ENCODE assay signal across 15 mouse cellular contexts in the genomic region with DNA sequence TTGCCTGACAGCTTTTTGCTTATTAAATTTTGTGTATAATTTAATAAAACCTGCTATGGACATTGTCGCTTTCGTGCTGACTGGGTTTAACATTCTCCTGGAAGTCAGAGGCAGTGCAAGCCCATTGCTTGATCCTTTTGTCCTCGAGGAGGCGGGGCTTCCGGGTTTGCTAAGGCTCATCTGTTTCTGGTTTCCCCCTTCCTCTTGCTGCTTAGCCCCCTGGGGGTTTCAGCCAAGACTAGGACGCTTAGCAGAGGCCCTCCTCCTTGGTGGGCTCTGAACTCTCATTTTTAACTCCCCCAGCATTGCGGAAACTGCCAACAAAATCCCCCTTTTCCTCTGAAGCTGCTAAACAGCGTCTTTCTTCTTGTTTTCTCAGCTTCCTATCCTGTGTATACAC. TPM values are rescaled to one million over a fixed set of nuclear protein-coding genes. Genes with fewer than 3 reads are reported as not detected.
DNase-seq lines count a peak whose midpoint lies in the region; ATAC-seq lines count a peak whose summit lies in the region.
"Had no signal": no experiment of that assay in that cellular context is flagged by ENCODE, and none has a peak within 500 bp of the region (broad histone marks: within the 10 kb centered on the region; RNA-seq: fewer than 3 reads in every experiment).

No protein-coding gene starts in this region.

- no peak for DNase-seq in forebrain, embryonic 11.5 days (ENCODE audit: low spot score)
- peak; percentile 86 for DNase-seq in midbrain, embryonic 11.5 days (ENCODE audit: low spot score, missing footprints)
- DNase-seq in retina, embryonic 14.5 days (ENCODE audit: low spot score): peak; percentile 11
- no peak for DNase-seq in layer of hippocampus, postnatal 36 days
- no peak for DNase-seq in frontal cortex, postnatal 14 days (ENCODE audit: low spot score in 2 of 2)
- DNase-seq: adrenal gland, postnatal 36 days; cerebellum, adult 11-12 months; heart, postnatal 14 days; kidney, postnatal 14 days had no signal

- H3K27me3 ChIP-seq in forebrain, embryonic 11.5 days (ENCODE audit: control insufficient read depth, insufficient read depth, low read length): no peaks in the 10 kb centered on the region
- H3K27me3 ChIP-seq in forebrain, embryonic 13.5 days: no peaks in the 10 kb centered on the region
- no peaks in the 10 kb centered on the region for H3K27me3 ChIP-seq in midbrain, embryonic 11.5 days (ENCODE audit: control insufficient read depth, insufficient read depth, low read length)
- H3K27me3 ChIP-seq in midbrain, embryonic 15.5 days (replicated peaks): no peaks in the 10 kb centered on the region
- no peaks in the 10 kb centered on the region for H3K27me3 ChIP-seq in embryonic facial prominence, embryonic 12.5 days
- H3K27me3 ChIP-seq: intestine, embryonic 15.5 days; liver, embryonic 12.5 days had no signal

- no peak overlapping the region for H3K27ac ChIP-seq in forebrain, embryonic 11.5 days (ENCODE audit: low read depth, low read length)
- no peak overlapping the region for H3K27ac ChIP-seq in forebrain, embryonic 13.5 days
- H3K27ac ChIP-seq in midbrain, embryonic 11.5 days (ENCODE audit: low read depth, low read length): no peak overlapping the region
- no peak overlapping the region for H3K27ac ChIP-seq in midbrain, embryonic 15.5 days
- H3K27ac ChIP-seq in embryonic facial prominence, embryonic 12.5 days: no peak overlapping the region
- H3K27ac ChIP-seq: intestine, embryonic 15.5 days; left cerebral cortex, adult 2 months; liver, embryonic 12.5 days had no signal

- H3K9ac ChIP-seq in forebrain, embryonic 11.5 days (ENCODE audit: low read length): no peak overlapping the region
- no peak overlapping the region for H3K9ac ChIP-seq in forebrain, embryonic 13.5 days
- no peak overlapping the region for H3K9ac ChIP-seq in midbrain, embryonic 11.5 days (ENCODE audit: low read length)
- H3K9ac ChIP-seq in midbrain, embryonic 15.5 days: no peak overlapping the region
- H3K9ac ChIP-seq in embryonic facial prominence, embryonic 12.5 days: no peak overlapping the region
- H3K9ac ChIP-seq: intestine, embryonic 15.5 days; liver, embryonic 12.5 days had no signal

- no peak overlapping the region for H3K4me2 ChIP-seq in forebrain, embryonic 11.5 days (ENCODE audit: low read depth, low read length, severe bottlenecking)
- H3K4me2 ChIP-seq in forebrain, embryonic 13.5 days: no peak overlapping the region
- H3K4me2 ChIP-seq in midbrain, embryonic 11.5 days: no peak overlapping the region
- no peak overlapping the region for H3K4me2 ChIP-seq in midbrain, embryonic 15.5 days
- H3K4me2 ChIP-seq in embryonic facial prominence, embryonic 12.5 days (replicated peaks): 0 out of 2 replicates have a peak overlapping the region, but pooled peaks have one; percentile 13
- H3K4me2 ChIP-seq: intestine, embryonic 15.5 days; liver, embryonic 12.5 days had no signal

- H3K9me3 ChIP-seq in forebrain, embryonic 11.5 days (ENCODE audit: control insufficient read depth, low read length): no peaks in the 10 kb centered on the region
- no peaks in the 10 kb centered on the region for H3K9me3 ChIP-seq in forebrain, embryonic 13.5 days (replicated peaks)
- no peaks in the 10 kb centered on the region for H3K9me3 ChIP-seq in midbrain, embryonic 11.5 days (ENCODE audit: control insufficient read depth, low read length)
- no peaks in the 10 kb centered on the region for H3K9me3 ChIP-seq in midbrain, embryonic 15.5 days
- H3K9me3 ChIP-seq in embryonic facial prominence, embryonic 12.5 days: no peaks in the 10 kb centered on the region
- H3K9me3 ChIP-seq: intestine, embryonic 15.5 days; liver, embryonic 12.5 days had no signal

- 0 out of 2 replicates have a peak, but pooled peaks have one; percentile 10 for ATAC-seq in forebrain, embryonic 11.5 days (replicated peaks; ENCODE audit: low FRiP score)
- no peak for ATAC-seq in forebrain, embryonic 13.5 days
- ATAC-seq in midbrain, embryonic 11.5 days (ENCODE audit: low FRiP score): no peak
- no peak for ATAC-seq in midbrain, embryonic 15.5 days (replicated peaks)
- ATAC-seq in embryonic facial prominence, embryonic 12.5 days (ENCODE audit: insufficient number of reproducible peaks, insufficient read depth, low FRiP score, low TSS enrichment): peak; percentile 28; the same call in 1 of the 2 replicates
- ATAC-seq: intestine, embryonic 15.5 days; liver, embryonic 12.5 days had no signal

- H3K36me3 ChIP-seq in forebrain, embryonic 11.5 days (ENCODE audit: control insufficient read depth, insufficient read depth, low read length): no peaks in the 10 kb centered on the region
- H3K36me3 ChIP-seq in forebrain, embryonic 13.5 days (ENCODE audit: poor library complexity, severe bottlenecking): no peaks in the 10 kb centered on the region
- H3K36me3 ChIP-seq in midbrain, embryonic 11.5 days (ENCODE audit: control insufficient read depth, insufficient read depth, low read length): no peaks in the 10 kb centered on the region
- no peaks in the 10 kb centered on the region for H3K36me3 ChIP-seq in midbrain, embryonic 15.5 days (replicated peaks)
- no peaks in the 10 kb centered on the region for H3K36me3 ChIP-seq in embryonic facial prominence, embryonic 12.5 days
- H3K36me3 ChIP-seq: intestine, embryonic 15.5 days; liver, embryonic 12.5 days had no signal

- H3K4me1 ChIP-seq in forebrain, embryonic 11.5 days (replicated peaks; ENCODE audit: control insufficient read depth, insufficient read depth, low read length): peaks cover 2% of the 10 kb centered on the region; the same call in 1 of the 2 replicates
- 0 out of 2 replicates have a peak, but pooled peaks cover 3% of the 10 kb centered on the region for H3K4me1 ChIP-seq in forebrain, embryonic 13.5 days
- peaks cover 3% of the 10 kb centered on the region; the same call in 1 of the 2 replicates for H3K4me1 ChIP-seq in midbrain, embryonic 11.5 days (ENCODE audit: control insufficient read depth, insufficient read depth, low read length)
- H3K4me1 ChIP-seq in midbrain, embryonic 15.5 days: 0 out of 2 replicates have a peak, but pooled peaks cover 3% of the 10 kb centered on the region
- 0 out of 2 replicates have a peak, but pooled peaks cover 4% of the 10 kb centered on the region for H3K4me1 ChIP-seq in embryonic facial prominence, embryonic 12.5 days
- H3K4me1 ChIP-seq: intestine, embryonic 15.5 days; liver, embryonic 12.5 days had no signal

- no peak overlapping the region for H3K4me3 ChIP-seq in forebrain, embryonic 11.5 days (ENCODE audit: low read depth, low read length)
- H3K4me3 ChIP-seq in forebrain, embryonic 13.5 days: no peak overlapping the region
- H3K4me3 ChIP-seq in midbrain, embryonic 11.5 days (ENCODE audit: low read depth, low read length): no peak overlapping the region
- no peak overlapping the region for H3K4me3 ChIP-seq in midbrain, embryonic 15.5 days
- H3K4me3 ChIP-seq in embryonic facial prominence, embryonic 12.5 days: no peak overlapping the region
- H3K4me3 ChIP-seq: intestine, embryonic 15.5 days; left cerebral cortex, adult 2 months; liver, embryonic 12.5 days had no signal

- 27% methylated on average over 8 of the region's 8 CpGs for WGBS in forebrain, embryonic 11.5 days
- WGBS in forebrain, embryonic 13.5 days: 24% methylated on average over 8 of the region's 8 CpGs
- WGBS in midbrain, embryonic 11.5 days: 26% methylated on average over 8 of the region's 8 CpGs
- WGBS in midbrain, embryonic 15.5 days: 31% methylated on average over 8 of the region's 8 CpGs
- WGBS in embryonic facial prominence, embryonic 12.5 days: 13% methylated on average over 8 of the region's 8 CpGs

RNA-seq across cellular contexts. Expression of a gene that starts 51.7 kb away (rescaled TPM):
- polyA plus RNA-seq in forebrain, embryonic 11.5 days (2014; fragmentation: Nextera tagmentation; extraction: Ambion mirVana): 122 and 137 TPM in 2 replicates
- polyA plus RNA-seq in forebrain, embryonic 13.5 days (2015; fragmentation: Nextera tagmentation; extraction: Ambion mirVana): 57.6 and 66.7 TPM in 2 replicates
- polyA plus RNA-seq in midbrain, embryonic 11.5 days (2014; fragmentation: Nextera tagmentation; extraction: Ambion mirVana): 120 and 125 TPM in 2 replicates
- polyA plus RNA-seq in midbrain, embryonic 15.5 days (2015; fragmentation: Nextera tagmentation; extraction: Ambion mirVana): 82.2 and 89.0 TPM in 2 replicates
- polyA plus RNA-seq in embryonic facial prominence, embryonic 12.5 days (2016; fragmentation: Nextera tagmentation; extraction: Ambion mirVana): 212 and 217 TPM in 2 replicates
- total RNA-seq in layer of hippocampus, postnatal 36 days (2021): 10 to 100 TPM; 42.9 to 44.3 TPM

Comparison
In these comparisons a context has a peak if more than half of its experiments do, and no peak if none do; other contexts are left out.
1. ATAC-seq: peak in forebrain, embryonic 11.5 days (single experiment) and embryonic facial prominence, embryonic 12.5 days (single experiment); none in forebrain, embryonic 13.5 days (single experiment), midbrain, embryonic 11.5 days (single experiment) and midbrain, embryonic 15.5 days (single experiment).
2. DNase-seq: peak in midbrain, embryonic 11.5 days (single experiment) and retina, embryonic 14.5 days (single experiment); none in forebrain, embryonic 11.5 days (single experiment), layer of hippocampus, postnatal 36 days (0 of 2) and frontal cortex, postnatal 14 days (0 of 2).